Mouse (Mus musculus) thymus, postnatal 10 days (tissue): ENCODE results near the gene Hist1h3c.
A peak's percentile ranks its signal among the peaks of the same experiment; 100 is the strongest.

Experiments used
- DNase-seq, 2 experiments: peaks; one replicate each; pipeline ENCODE4 v3.0.0; 2021; ENCODE audit warnings: low spot score in 2 of 2

Hist1h3c gene

GRCm38 (mm10) chr13:23739922-23740252 lies 5.5 kb downstream of the Hist1h3c start:
- DNase-seq: no peak

- DNase-seq: peak; percentile 87 to 90
These were observed 6.1 kb downstream of the Hist1h3c start for GRCm38 (mm10) chr13:23739069-23739921.

GRCm38 (mm10) chr13:23738677-23739068 lies 6.7 kb downstream of the Hist1h3c start, which contains the start of gene Hist1h1c:
TSS of gene Hist1h1c (plus strand) at chr13:23738808.
- peak; percentile 95 to 97 for DNase-seq

GRCm38 (mm10) chr13:23738041-23738440 lies 7.4 kb downstream of the Hist1h3c start:
- peak in 1 of 2 experiments; percentile 47 for DNase-seq

GRCm38 (mm10) chr13:23737091-23737490 lies 8.3 kb downstream of the Hist1h3c start:
- no peak for DNase-seq

GRCm38 (mm10) chr13:23732156-23732804 lies 13.1 kb downstream of the Hist1h3c start:
- DNase-seq: no peak

GRCm38 (mm10) chr13:23730479-23730878 lies 14.9 kb downstream of the Hist1h3c start:
- DNase-seq: no peak

GRCm38 (mm10) chr13:23729706-23730105 lies 15.7 kb downstream of the Hist1h3c start:
- peak in 1 of 2 experiments; percentile 3 for DNase-seq

- peak; percentile 34 to 36 for DNase-seq
These were observed 16.2 kb downstream of the Hist1h3c start for GRCm38 (mm10) chr13:23729192-23729525.

- DNase-seq: peak in 1 of 2 experiments; percentile 3
These were observed 16.8 kb downstream of the Hist1h3c start for GRCm38 (mm10) chr13:23728472-23729191.

- DNase-seq: no peak
These were observed 20.2 kb downstream of the Hist1h3c start for GRCm38 (mm10) chr13:23725213-23725612.

GRCm38 (mm10) chr13:23724239-23724638 lies 21.2 kb downstream of the Hist1h3c start:
- peak in 1 of 2 experiments; percentile 1 for DNase-seq

- peak in 1 of 2 experiments; percentile 1 for DNase-seq
These were observed 27.7 kb downstream of the Hist1h3c start for GRCm38 (mm10) chr13:23717593-23718245.

GRCm38 (mm10) chr13:23717176-23717575 lies 28.2 kb downstream of the Hist1h3c start:
- DNase-seq: peak in 1 of 2 experiments; percentile 2

GRCm38 (mm10) chr13:23716261-23717042 lies 28.9 kb downstream of the Hist1h3c start:
- DNase-seq: no peak

- peak; percentile 71 to 77 for DNase-seq
These were observed 34.9 kb downstream of the Hist1h3c start, which contains the start of gene Hfe for GRCm38 (mm10) chr13:23710374-23711089. TSS of gene Hfe (minus strand) at chr13:23710854.

GRCm38 (mm10) chr13:23709714-23710373 lies 35.6 kb downstream of the Hist1h3c start:
- no peak for DNase-seq

GRCm38 (mm10) chr13:23708654-23709053 lies 36.7 kb downstream of the Hist1h3c start:
- DNase-seq: no peak

- DNase-seq: no peak
These were observed 37.4 kb downstream of the Hist1h3c start for GRCm38 (mm10) chr13:23708041-23708440.

GRCm38 (mm10) chr13:23706771-23707170 lies 38.6 kb downstream of the Hist1h3c start:
- no peak for DNase-seq
